Mouse (Mus musculus) CD4-positive helper T cell, adult 2 months (primary cell): ENCODE results near the gene Ciao2a.
A peak's percentile ranks its signal among the peaks of the same experiment; 100 is the strongest.

Experiments used
- DNase-seq: peaks from one replicate; pipeline ENCODE4 v3.0.0-alpha.2; 2012; ENCODE audit warnings: low read depth, missing footprints, low spot score

Gene Ciao2a

GRCm38 (mm10) chr9:66126456-66127192, at the start of gene Ciao2a, which contains the start of gene Snx1:
Gene Ciao2a, plus strand, starts transcription at chr9:66126611.
Gene Snx1, minus strand, starts transcription at chr9:66126587.
- peak; percentile 98 for DNase-seq

- no peak for DNase-seq
Observed at GRCm38 (mm10) chr9:66078072-66078471, 48.3 kb upstream of the Ciao2a start.

GRCm38 (mm10) chr9:66078493-66078892, 47.9 kb upstream of the Ciao2a start:
- no peak for DNase-seq

GRCm38 (mm10) chr9:66080804-66081459, 45.5 kb upstream of the Ciao2a start:
- DNase-seq = no peak

- no peak for DNase-seq
Observed at GRCm38 (mm10) chr9:66081999-66082398, 44.4 kb upstream of the Ciao2a start.

- no peak for DNase-seq
Observed at GRCm38 (mm10) chr9:66084171-66084570, 42.2 kb upstream of the Ciao2a start.

GRCm38 (mm10) chr9:66087062-66087461, 39.3 kb upstream of the Ciao2a start:
- DNase-seq = no peak

- DNase-seq = peak; percentile 16
Observed at GRCm38 (mm10) chr9:66088411-66088810, 38.0 kb upstream of the Ciao2a start.

- no peak for DNase-seq
Observed at GRCm38 (mm10) chr9:66090593-66091244, 35.7 kb upstream of the Ciao2a start.

GRCm38 (mm10) chr9:66091327-66092231, 34.8 kb upstream of the Ciao2a start:
- no peak for DNase-seq

- DNase-seq = no peak
Observed at GRCm38 (mm10) chr9:66092664-66093063, 33.7 kb upstream of the Ciao2a start.

GRCm38 (mm10) chr9:66101577-66101976, 24.8 kb upstream of the Ciao2a start:
- DNase-seq = no peak

GRCm38 (mm10) chr9:66102668-66103067, 23.7 kb upstream of the Ciao2a start:
- no peak for DNase-seq

GRCm38 (mm10) chr9:66104601-66105000, 21.8 kb upstream of the Ciao2a start:
- no peak for DNase-seq

- no peak for DNase-seq
Observed at GRCm38 (mm10) chr9:66105168-66105567, 21.2 kb upstream of the Ciao2a start.

GRCm38 (mm10) chr9:66109574-66109973, 16.8 kb upstream of the Ciao2a start:
- no peak for DNase-seq

GRCm38 (mm10) chr9:66110126-66110525, 16.3 kb upstream of the Ciao2a start:
- no peak for DNase-seq

GRCm38 (mm10) chr9:66110611-66111379, 15.6 kb upstream of the Ciao2a start:
- no peak for DNase-seq

GRCm38 (mm10) chr9:66114341-66114740, 12.1 kb upstream of the Ciao2a start:
- no peak for DNase-seq

- DNase-seq = no peak
Observed at GRCm38 (mm10) chr9:66116890-66117289, 9.5 kb upstream of the Ciao2a start.

GRCm38 (mm10) chr9:66119498-66119897, 6.9 kb upstream of the Ciao2a start:
- DNase-seq = no peak
